Mouse (Mus musculus) kidney, adult 18-20 months (tissue): ENCODE data around the gene Slc22a21.

Experiments
- DNase-seq: peaks from one replicate; pipeline ENCODE4 v3.0.0; 2021

The Slc22a21 gene

GRCm38 (mm10) chr11:53899981-53900380 lies 80.2 kb downstream of the Slc22a21 start:
- DNase-seq, result no peak
